16 mouse cellular contexts compared by ENCODE assay signal in the genomic region with DNA sequence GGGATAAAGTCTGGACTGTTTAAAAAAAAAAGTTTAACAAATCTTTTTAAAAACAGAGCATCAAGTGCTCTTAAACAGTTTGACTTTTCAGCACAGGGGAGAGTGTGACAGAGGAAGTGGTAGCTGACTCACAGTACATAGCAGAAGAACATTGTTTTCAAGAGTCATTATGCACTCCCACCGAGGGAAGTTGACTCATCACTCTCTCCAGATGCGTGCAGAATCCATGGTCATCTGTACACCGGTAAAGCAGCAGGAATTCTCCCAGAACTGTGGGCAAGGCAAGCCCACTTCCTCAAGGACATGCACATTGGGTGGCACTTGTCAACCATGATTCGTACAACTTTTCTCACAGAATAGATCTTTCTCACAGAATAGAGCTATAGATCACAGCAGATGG. TPM values are rescaled to one million over a fixed set of nuclear protein-coding genes. Genes with fewer than 3 reads are reported as not detected.
"Had no signal": no experiment of that assay in that cellular context is flagged by ENCODE, and none has a peak within 500 bp of the region (broad histone marks: within the 10 kb centered on the region; RNA-seq: fewer than 3 reads in every experiment).

No protein-coding gene starts in this region.

- H3K36me3 ChIP-seq: limb, embryonic 10.5 days; lung, embryonic 15.5 days; midbrain, embryonic 15.5 days; neural tube, embryonic 13.5 days had no signal

- DNase-seq: kidney, postnatal 10 days; kidney, postnatal 4 days; lung, postnatal 14 days; right cerebral cortex, postnatal 14 days; thymus, postnatal 4 days had no signal

- H3K4me3 ChIP-seq: limb, embryonic 10.5 days; lung, embryonic 15.5 days; midbrain, embryonic 15.5 days; neural tube, embryonic 13.5 days had no signal

- ATAC-seq: midbrain, embryonic 15.5 days had no signal

- H3K9ac ChIP-seq: lung, embryonic 15.5 days; midbrain, embryonic 15.5 days; neural tube, embryonic 13.5 days had no signal

- H3K9me3 ChIP-seq: limb, embryonic 10.5 days; lung, embryonic 15.5 days; midbrain, embryonic 15.5 days; neural tube, embryonic 13.5 days had no signal

- H3K4me2 ChIP-seq: liver, embryonic 11.5 days; lung, embryonic 15.5 days; midbrain, embryonic 15.5 days; neural tube, embryonic 13.5 days had no signal

- H3K27ac ChIP-seq: limb, embryonic 10.5 days; lung, embryonic 15.5 days; macrophage; midbrain, embryonic 15.5 days; neural tube, embryonic 13.5 days; stomach, postnatal 0 days had no signal

- H3K4me1 ChIP-seq: limb, embryonic 10.5 days; lung, embryonic 15.5 days; midbrain, embryonic 15.5 days; neural tube, embryonic 13.5 days had no signal

RNA-seq across cellular contexts. Expression of a gene that starts 22.3 kb away (rescaled TPM):
- polyA plus RNA-seq: kidney, embryonic 14.5 days; limb, embryonic 10.5 days; limb, embryonic 14.5 days; liver, embryonic 11.5 days; liver, embryonic 16.5 days; lung, embryonic 15.5 days; macrophage; midbrain, embryonic 15.5 days; neural tube, embryonic 13.5 days; spleen, adult 2 months; stomach, postnatal 0 days had no signal

RNA-seq across cellular contexts. Expression of a gene that starts 57.3 kb away (rescaled TPM):
- polyA plus RNA-seq: macrophage had no signal
